Mouse (Mus musculus) macrophage (primary cell): Measurements from ENCODE around the gene Ralgapa1. TPM values are rescaled to one million over a fixed set of nuclear protein-coding genes. Genes with fewer than 3 reads are reported as not detected.
"Not testable (repeated sequence)": the region's sequence is repeated elsewhere in the genome, so short reads cannot be mapped to it uniquely, and the experiment has no call there.

Source experiments
- H3K27ac ChIP-seq: fragments of 350-480 bp; formaldehyde crosslinking; 2 replicates; pipeline ENCODE4 v1.9.0; 2021
- H3K36me3 ChIP-seq: fragments of 350-480 bp; formaldehyde crosslinking; 2 replicates; pipeline ENCODE4 v1.9.0; 2021; ENCODE audit errors: inconsistent target
- H3K4me3 ChIP-seq: fragments of 350-480 bp; formaldehyde crosslinking; 2 replicates; pipeline ENCODE4 v1.9.0; 2021; ENCODE audit errors: inconsistent target
- H3K79me2 ChIP-seq: fragments of 350-480 bp; formaldehyde crosslinking; 2 replicates; pipeline ENCODE4 v1.9.0; 2021; ENCODE audit errors: inconsistent target
- WGBS: methylation state at CpG from one replicate; pipeline ENCODE4 v1.1.7; 2026; ENCODE audit warnings: inconsistent platforms; ENCODE audit not compliant: missing documents; 5-methylcytosine and 5-hydroxymethylcytosine counted together
- polyA plus RNA-seq: library from polyadenylated mRNA; stranded (reverse); fragments of 250-400 nt; gene quantifications from 3 replicates; pipeline ENCODE4 v1.2.4, GENCODE M21; 2018; ENCODE audit warnings: inconsistent platforms

Ralgapa1 gene
- polyA plus RNA-seq, 1 experiment from 2014 or later, result 16.6 TPM

GRCm38 (mm10) chr12:55832961-55833360, 12.0 kb upstream of the Ralgapa1 start:
- Histone ChIP-seq H3K36me3 (no peaks in the 10 kb centered on the region), H3K79me2 (peaks cover 5% of the 10 kb centered on the region; the same call in 1 of the 2 replicates), H3K27ac (no peak overlapping the region), H3K4me3 (no peak overlapping the region)

GRCm38 (mm10) chr12:55831101-55831500, 10.1 kb upstream of the Ralgapa1 start:
- H3K27ac ChIP-seq, result no peak overlapping the region
- no peaks in the 10 kb centered on the region for H3K79me2 ChIP-seq
- no peaks in the 10 kb centered on the region for H3K36me3 ChIP-seq
- no peak overlapping the region for H3K4me3 ChIP-seq
- 20% methylated on average over 2 of the region's 2 CpGs for WGBS

GRCm38 (mm10) chr12:55825537-55825936, 4.6 kb upstream of the Ralgapa1 start:
- no peak overlapping the region for H3K4me3 ChIP-seq
- no peak overlapping the region for H3K27ac ChIP-seq
- no peaks in the 10 kb centered on the region for H3K36me3 ChIP-seq
- 93% methylated on average over 1 of the region's 2 CpGs for WGBS
- no peaks in the 10 kb centered on the region for H3K79me2 ChIP-seq

GRCm38 (mm10) chr12:55824027-55824426, 3.1 kb upstream of the Ralgapa1 start:
- no peaks in the 10 kb centered on the region for H3K36me3 ChIP-seq
- H3K4me3 ChIP-seq, result no peak overlapping the region
- 45% methylated on average over 6 of the region's 6 CpGs for WGBS
- peaks cover 12% of the 10 kb centered on the region; the same call in 1 of the 2 replicates for H3K79me2 ChIP-seq
- H3K27ac ChIP-seq, result no peak overlapping the region

GRCm38 (mm10) chr12:55820119-55820660, 777 bp downstream of the Ralgapa1 start:
- H3K79me2 ChIP-seq, result peaks cover 42% of the 10 kb centered on the region
- peak overlapping the region; percentile 53 for H3K4me3 ChIP-seq
- H3K36me3 ChIP-seq, result no peaks in the 10 kb centered on the region
- under 1% methylated on average over 35 of the region's 35 CpGs for WGBS
- no peak overlapping the region for H3K27ac ChIP-seq

- no peak overlapping the region for H3K4me3 ChIP-seq
- 70% methylated on average over 2 of the region's 5 CpGs for WGBS
- no peak overlapping the region for H3K27ac ChIP-seq
- no peaks in the 10 kb centered on the region for H3K36me3 ChIP-seq
- peaks cover 60% of the 10 kb centered on the region for H3K79me2 ChIP-seq
Measured at GRCm38 (mm10) chr12:55816488-55816887, 4.5 kb downstream of the Ralgapa1 start.

- no peaks in the 10 kb centered on the region for H3K36me3 ChIP-seq
- 83% methylated on average over 3 of the region's 3 CpGs for WGBS
- no peak overlapping the region for H3K4me3 ChIP-seq
- no peak overlapping the region for H3K27ac ChIP-seq
- peaks cover 73% of the 10 kb centered on the region for H3K79me2 ChIP-seq
Measured at GRCm38 (mm10) chr12:55805035-55805434, 15.9 kb downstream of the Ralgapa1 start.

GRCm38 (mm10) chr12:55801131-55801530, 19.8 kb downstream of the Ralgapa1 start:
- Histone ChIP-seq H3K27ac (no peak overlapping the region), H3K36me3 (no peaks in the 10 kb centered on the region), H3K79me2 (peaks cover 59% of the 10 kb centered on the region; the same call in 1 of the 2 replicates), H3K4me3 (no peak overlapping the region)
- 77% methylated on average over 4 of the region's 4 CpGs for WGBS

- Histone ChIP-seq H3K4me3 (no peak overlapping the region), H3K27ac (no peak overlapping the region), H3K36me3 (no peaks in the 10 kb centered on the region), H3K79me2 (peaks cover 57% of the 10 kb centered on the region; the same call in 1 of the 2 replicates)
- 97% methylated on average over 5 of the region's 5 CpGs for WGBS
Measured at GRCm38 (mm10) chr12:55800144-55800543, 20.8 kb downstream of the Ralgapa1 start.

GRCm38 (mm10) chr12:55798745-55799144, 22.2 kb downstream of the Ralgapa1 start:
- Histone ChIP-seq H3K4me3 (no peak overlapping the region), H3K79me2 (peaks cover 44% of the 10 kb centered on the region; the same call in 1 of the 2 replicates), H3K27ac (no peak overlapping the region), H3K36me3 (no peaks in the 10 kb centered on the region)
- 95% methylated on average over 4 of the region's 4 CpGs for WGBS

- Histone ChIP-seq H3K36me3 (no peaks in the 10 kb centered on the region), H3K27ac (no peak overlapping the region), H3K4me3 (no peak overlapping the region), H3K79me2 (peaks cover 44% of the 10 kb centered on the region; the same call in 1 of the 2 replicates)
- 94% methylated on average over 3 of the region's 3 CpGs for WGBS
Measured at GRCm38 (mm10) chr12:55797103-55797502, 23.9 kb downstream of the Ralgapa1 start.

- WGBS, result 84% methylated on average over 3 of the region's 4 CpGs
- H3K4me3 ChIP-seq, H3K36me3 ChIP-seq, H3K27ac ChIP-seq: not testable (repeated sequence)
- peaks cover 19% of the 10 kb centered on the region; the same call in 1 of the 2 replicates for H3K79me2 ChIP-seq
Measured at GRCm38 (mm10) chr12:55794485-55794884, 26.5 kb downstream of the Ralgapa1 start.

- no peaks in the 10 kb centered on the region for H3K79me2 ChIP-seq
- WGBS, result 70% methylated on average over 2 of the region's 2 CpGs
- no peak overlapping the region for H3K27ac ChIP-seq
- no peak overlapping the region for H3K4me3 ChIP-seq
- H3K36me3 ChIP-seq, result peaks cover 5% of the 10 kb centered on the region; the same call in 1 of the 2 replicates
Measured at GRCm38 (mm10) chr12:55785252-55785651, 35.7 kb downstream of the Ralgapa1 start.

- WGBS, result 91% methylated on average over 2 of the region's 3 CpGs
- Histone ChIP-seq H3K27ac (no peak overlapping the region), H3K79me2 (no peaks in the 10 kb centered on the region), H3K36me3 (peaks cover 5% of the 10 kb centered on the region; the same call in 1 of the 2 replicates), H3K4me3 (no peak overlapping the region)
Measured at GRCm38 (mm10) chr12:55782662-55783061, 38.3 kb downstream of the Ralgapa1 start.

GRCm38 (mm10) chr12:55778301-55778700, 42.7 kb downstream of the Ralgapa1 start:
- H3K4me3 ChIP-seq, result no peak overlapping the region
- H3K36me3 ChIP-seq, result no peaks in the 10 kb centered on the region
- H3K27ac ChIP-seq, result no peak overlapping the region
- 97% methylated on average over 2 of the region's 2 CpGs for WGBS
- H3K79me2 ChIP-seq, result no peaks in the 10 kb centered on the region

- Histone ChIP-seq H3K79me2 (no peaks in the 10 kb centered on the region), H3K27ac (no peak overlapping the region), H3K36me3 (no peaks in the 10 kb centered on the region), H3K4me3 (no peak overlapping the region)
Measured at GRCm38 (mm10) chr12:55777356-55777755, 43.6 kb downstream of the Ralgapa1 start.
